Mouse (Mus musculus) liver, adult (tissue): Measurements from ENCODE around the gene Mog.

Experiments
- GATA4 ChIP-seq: IDR thresholded peaks from 2 replicates; pipeline ENCODE4 v1.6.1; 2014; ENCODE audit warnings: mild to moderate bottlenecking, low read length; ENCODE audit not compliant: insufficient replicate concordance

The Mog gene

GRCm38 (mm10) chr17:36988475-36988874 is 34.7 kb downstream of the Mog start:
- no peak for TF ChIP-seq GATA4

DNA sequence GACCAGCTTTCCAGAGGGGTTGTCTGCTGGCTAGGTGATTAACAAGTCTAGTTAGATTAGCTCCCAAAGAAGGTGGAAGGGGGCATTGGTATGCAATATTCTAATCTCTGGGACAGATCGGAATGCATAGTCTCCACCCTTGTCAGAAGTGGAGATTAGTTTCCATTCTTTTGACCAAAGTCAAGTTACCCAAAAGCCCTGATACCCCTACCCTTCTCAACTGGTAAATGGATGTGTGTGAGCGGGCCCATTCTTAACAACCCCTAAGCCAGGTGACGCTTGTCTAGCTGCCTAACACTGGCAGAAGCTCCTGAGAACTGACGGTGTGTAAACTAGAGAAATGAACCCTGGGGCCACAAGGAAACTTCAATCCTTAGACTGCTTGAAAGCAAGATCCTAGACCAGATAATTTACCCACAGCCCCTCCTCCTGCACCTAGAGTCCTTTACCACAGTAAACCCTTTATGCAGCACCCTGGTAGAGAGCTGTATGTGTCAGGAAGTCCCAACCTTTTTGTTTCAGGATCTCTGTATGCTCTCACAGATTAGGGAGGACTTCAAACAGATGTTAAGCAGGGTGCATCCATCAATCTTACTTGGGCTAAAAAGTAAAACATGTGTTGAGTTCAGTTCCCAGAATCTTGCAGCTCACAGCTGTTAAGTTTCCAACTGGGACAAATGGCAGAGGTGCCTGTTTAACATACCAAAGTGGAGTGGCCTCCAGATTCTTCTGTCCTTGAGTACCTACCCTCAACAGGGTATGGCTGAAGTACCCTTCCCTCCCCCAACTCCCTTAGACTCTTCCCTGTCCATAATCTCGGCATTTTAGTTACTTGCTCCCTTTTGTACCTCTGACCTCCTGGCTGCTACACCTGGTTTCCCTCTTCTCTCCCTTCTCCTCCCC is 40.7 kb downstream of the Mog start:
- TF ChIP-seq GATA4: no peak

GRCm38 (mm10) chr17:36981845-36982244 is 41.4 kb downstream of the Mog start:
- no peak for TF ChIP-seq GATA4

- TF ChIP-seq GATA4: no peak
Observed at GRCm38 (mm10) chr17:36981221-36981813, 41.9 kb downstream of the Mog start, which contains the start of gene 2410137M14Rik. Gene 2410137M14Rik (minus strand): TSS chr17:36981237.

DNA sequence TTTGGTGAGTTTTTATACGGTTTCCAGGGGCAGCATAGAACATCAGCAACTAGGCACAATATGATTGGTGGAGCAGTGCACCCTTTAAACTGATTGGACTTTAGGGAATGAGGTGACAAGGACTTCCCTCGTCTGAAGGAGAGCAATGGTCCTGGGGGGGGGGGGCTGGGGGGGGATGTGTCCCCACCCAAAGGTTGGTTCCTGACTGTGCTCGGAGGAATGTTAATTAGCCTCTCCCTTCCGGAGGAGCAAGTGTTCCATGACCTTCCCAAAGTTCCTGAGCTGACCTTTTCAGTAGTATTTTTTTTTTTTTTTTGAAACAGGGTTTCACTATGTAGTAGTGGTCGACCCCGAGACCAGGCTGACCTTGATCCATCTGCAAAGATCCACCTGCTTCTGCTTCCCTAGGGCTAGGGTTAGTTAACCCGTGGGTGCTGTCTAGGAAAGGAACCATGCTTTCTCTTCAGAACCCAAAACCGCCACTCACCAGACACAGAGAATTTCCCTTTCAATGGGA is 49.9 kb downstream of the Mog start:
- TF ChIP-seq GATA4: no peak

- no peak for TF ChIP-seq GATA4
Observed at GRCm38 (mm10) chr17:36972791-36973190, 50.4 kb downstream of the Mog start.

GRCm38 (mm10) chr17:36971172-36971850 is 51.9 kb downstream of the Mog start:
- no peak for TF ChIP-seq GATA4

- TF ChIP-seq GATA4: no peak
Observed at GRCm38 (mm10) chr17:36970316-36970890, 52.8 kb downstream of the Mog start.

DNA sequence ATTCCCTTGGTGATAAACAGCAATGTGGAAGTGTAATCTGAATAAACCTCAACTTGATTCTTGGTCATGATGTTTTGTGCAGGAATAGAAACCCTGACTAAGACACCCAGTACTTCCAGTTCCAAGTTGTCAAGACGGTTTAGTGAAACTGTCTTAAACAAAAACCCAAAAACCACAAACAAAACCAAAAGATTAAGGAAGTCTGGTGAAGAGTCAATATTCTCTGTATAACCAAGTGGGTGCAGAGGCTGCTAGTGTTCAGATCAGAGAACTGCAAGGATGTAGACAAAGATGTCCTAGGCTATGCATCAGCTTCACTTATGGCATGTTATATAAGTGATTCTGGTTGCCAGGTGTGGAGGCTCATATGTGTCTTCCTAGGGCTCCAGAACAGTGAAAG is 56.3 kb downstream of the Mog start:
- TF ChIP-seq GATA4: no peak

DNA sequence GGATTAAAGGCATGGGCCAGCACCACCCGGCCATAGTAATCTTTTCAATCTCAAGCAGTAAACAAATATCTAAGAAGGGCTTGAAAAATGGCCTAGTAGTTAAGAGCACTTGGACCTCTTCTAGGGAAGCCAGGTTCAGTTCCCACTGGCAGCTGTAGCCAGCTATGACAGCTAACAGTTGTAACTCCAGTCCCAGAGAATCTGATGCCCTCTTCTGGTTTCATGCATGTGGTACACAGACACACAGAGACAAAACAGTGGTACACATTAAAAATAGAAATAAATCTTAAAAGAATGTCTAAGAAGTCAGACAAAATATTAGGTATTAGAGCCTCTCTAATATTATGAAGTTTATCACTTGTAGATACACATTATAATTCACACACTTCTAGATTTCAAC is 62.1 kb downstream of the Mog start:
- TF ChIP-seq GATA4: no peak
